9 mouse cellular contexts compared by ENCODE assay signal in genomic region chr6:38695380-38696054, GRCm38 (mm10). TPM values are rescaled to one million over a fixed set of nuclear protein-coding genes. Genes with fewer than 3 reads are reported as not detected.
DNase-seq lines count a peak whose midpoint lies in the region; ATAC-seq and TF ChIP-seq lines count a peak whose summit lies in the region.
"Had no signal": no experiment of that assay in that cellular context is flagged by ENCODE, and none has a peak within 500 bp of the region (broad histone marks: within the 10 kb centered on the region; RNA-seq: fewer than 3 reads in every experiment).

No protein-coding gene starts in this region.

- peaks cover 2% of the 10 kb centered on the region; the same call in 1 of the 2 replicates for H3K27me3 ChIP-seq in E14TG2a.4 (ENCODE audit: insufficient read depth, low read length)
- H3K27me3 ChIP-seq in forebrain, embryonic 12.5 days = no peaks in the 10 kb centered on the region
- no peaks in the 10 kb centered on the region for H3K27me3 ChIP-seq in thymus, adult 2 months (ENCODE audit: control insufficient read depth, insufficient read depth, low read length)
- H3K27me3 ChIP-seq: heart, embryonic 13.5 days had no signal

- intact Hi-C loops in heart, postnatal 14 days (cut with DNase I) = loop anchor here (10.0 kb wide), 1 partner anchor 201 kb away; no protein-coding TSS in a partner anchor

- TF ChIP-seq CTCF in E14TG2a.4 (conservative IDR thresholded peaks at IDR 0.05; ENCODE audit: low read length) = peak; percentile 74
- TF ChIP-seq CTCF in thymus, adult 2 months (IDR thresholded peaks at IDR 0.05; ENCODE audit: borderline replicate concordance, control insufficient read depth, extremely low read depth, insufficient read depth, low read length, poor library complexity) = peak; percentile 81; the same call in 1 of the 2 replicates

- TF ChIP-seq POLR2A in thymus, adult 2 months (IDR thresholded peaks at IDR 0.05; ENCODE audit: control insufficient read depth, extremely low read depth, insufficient read depth, low read length, poor library complexity) = no peak

- H3K27ac ChIP-seq in forebrain, embryonic 12.5 days = no peak overlapping the region
- no peak overlapping the region for H3K27ac ChIP-seq in thymus, adult 2 months (ENCODE audit: control insufficient read depth, insufficient read depth, low read length)
- H3K27ac ChIP-seq: heart, embryonic 13.5 days had no signal

- peak; percentile 67 for DNase-seq in c-Kit-positive CD71-positive TER-119-negative erythroid progenitor cells, embryonic 14.5 days (ENCODE audit: low read depth)
- peak; percentile 79 to 90 for DNase-seq in heart, postnatal 14 days
- DNase-seq in large intestine, adult 2 months (ENCODE audit: low read depth, low spot score) = peak; percentile 42
- peak; percentile 71 to 76 for DNase-seq in lung, adult 18-20 months
- peak; percentile 36 for DNase-seq in ovary, adult 18-20 months (ENCODE audit: low spot score)
- DNase-seq in thymus, adult 2 months = peak; percentile 66

- no peak overlapping the region for H3K9ac ChIP-seq in forebrain, embryonic 12.5 days
- H3K9ac ChIP-seq: heart, embryonic 13.5 days had no signal

- ATAC-seq in forebrain, embryonic 12.5 days (ENCODE audit: low FRiP score) = peak; percentile 77

- WGBS in forebrain, embryonic 12.5 days = 32% methylated on average over 9 of the region's 9 CpGs
- WGBS in large intestine, adult 2 months = 33% methylated on average over 9 of the region's 9 CpGs
- 51% methylated on average over 9 of the region's 9 CpGs for WGBS in thymus, adult 2 months

- no peak overlapping the region for H3K4me3 ChIP-seq in E14TG2a.4 (replicated peaks; ENCODE audit: low read length)
- H3K4me3 ChIP-seq in forebrain, embryonic 12.5 days (replicated peaks) = no peak overlapping the region
- no peak overlapping the region for H3K4me3 ChIP-seq in thymus, adult 2 months (ENCODE audit: control insufficient read depth, insufficient read depth, low read length)
- H3K4me3 ChIP-seq: heart, embryonic 13.5 days had no signal

- H3K9me3 ChIP-seq in E14TG2a.4 (ENCODE audit: low read length) = no peaks in the 10 kb centered on the region
- H3K9me3 ChIP-seq in forebrain, embryonic 12.5 days = no peaks in the 10 kb centered on the region
- H3K9me3 ChIP-seq: heart, embryonic 13.5 days had no signal

- peaks cover 21% of the 10 kb centered on the region; the same call in 1 of the 2 replicates for H3K36me3 ChIP-seq in E14TG2a.4 (ENCODE audit: insufficient read depth, low read length)
- H3K36me3 ChIP-seq in forebrain, embryonic 12.5 days (replicated peaks) = peaks cover 62% of the 10 kb centered on the region
- no peaks in the 10 kb centered on the region for H3K36me3 ChIP-seq in thymus, adult 2 months (ENCODE audit: control insufficient read depth, insufficient read depth, low read length)

- H3K4me2 ChIP-seq in forebrain, embryonic 12.5 days = no peak overlapping the region
- H3K4me2 ChIP-seq: heart, embryonic 13.5 days had no signal

- peaks cover 28% of the 10 kb centered on the region for H3K4me1 ChIP-seq in E14TG2a.4 (replicated peaks; ENCODE audit: low read depth, low read length)
- H3K4me1 ChIP-seq in forebrain, embryonic 12.5 days = no peaks in the 10 kb centered on the region
- H3K4me1 ChIP-seq in thymus, adult 2 months (replicated peaks; ENCODE audit: control insufficient read depth, insufficient read depth, low read length) = no peaks in the 10 kb centered on the region

RNA-seq across cellular contexts. Expression of gene Clec2l, which starts 32.6 kb away (rescaled TPM):
- 1.3 and 2.2 TPM in 2 replicates for polyA plus RNA-seq in forebrain, embryonic 12.5 days (2016; fragmentation: Nextera tagmentation; extraction: Ambion mirVana)
- total RNA-seq in heart, postnatal 14 days (2021) = 1 to 10 TPM; 1.9 to 2.4 TPM
- polyA plus RNA-seq in large intestine, adult 2 months (2012; rRNA removed) = 0.66 TPM in 2 replicates
- 0.67 and 0.93 TPM in 2 replicates for polyA plus RNA-seq in thymus, adult 2 months (2012; rRNA removed)

RNA-seq across cellular contexts. Expression of gene Klrg2, which starts 58.5 kb away (rescaled TPM):
- not detected in 2 replicates for polyA plus RNA-seq in forebrain, embryonic 12.5 days (2016; fragmentation: Nextera tagmentation; extraction: Ambion mirVana)
- total RNA-seq in heart, postnatal 14 days (2021) = under 1 TPM; 0.24 to 0.32 TPM
- polyA plus RNA-seq in large intestine, adult 2 months (2012; rRNA removed) = 0.19 and 0.26 TPM in 2 replicates
- 0.41 and 0.44 TPM in 2 replicates for polyA plus RNA-seq in thymus, adult 2 months (2012; rRNA removed)
